Mouse (Mus musculus): ENCODE results near the gene Syce1. TPM values are rescaled to one million over a fixed set of nuclear protein-coding genes. Genes with fewer than 3 reads are reported as not detected.

Gene Syce1
- 0.18 TPM in 1 of 2 replicates, not detected in the other for polyA plus RNA-seq (2014; fragmentation: Nextera tagmentation; extraction: Ambion mirVana)

DNA sequence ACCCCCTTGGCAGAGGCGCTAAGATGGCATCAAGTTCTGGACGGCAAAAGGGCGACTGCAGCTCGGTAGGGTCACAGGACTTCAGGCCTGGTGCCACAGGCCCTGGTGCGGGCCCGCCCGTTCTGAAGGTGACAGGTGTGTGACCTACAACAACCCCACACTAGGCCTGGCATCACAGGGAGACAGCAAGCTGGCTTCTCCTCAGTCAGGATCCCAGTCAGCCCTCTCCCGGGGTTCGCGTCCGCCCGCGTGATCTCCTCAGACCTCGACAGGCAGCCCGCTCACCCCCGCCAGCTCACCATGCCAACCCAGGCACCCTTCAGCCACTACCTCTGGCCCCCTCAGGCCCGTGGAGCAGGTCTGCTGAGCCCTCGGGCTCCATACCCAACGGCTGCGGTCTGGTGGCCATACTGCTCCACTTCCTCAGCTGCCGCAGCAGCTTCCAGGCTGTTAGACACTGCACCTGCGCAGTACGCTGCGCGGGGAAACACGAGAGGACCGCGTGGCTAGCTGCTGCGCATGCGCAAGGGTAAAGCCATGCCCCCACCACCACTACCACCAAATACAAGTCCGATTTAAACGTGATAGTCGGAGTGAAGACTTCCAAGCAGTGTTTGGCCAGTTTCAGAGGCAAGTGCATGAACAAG is at the start of gene Syce1:
Syce1 (minus strand) TSS at position 447 of the 647 bp plus-strand sequence.
- no peak within 1 kb of the TSS for H3K27ac ChIP-seq (replicated peaks; ENCODE audit: low read depth, low read length)
- no peak within 1 kb of the TSS for H3K4me3 ChIP-seq (replicated peaks; ENCODE audit: low read depth, low read length)
- no peak within 1 kb of the TSS for H3K9ac ChIP-seq (replicated peaks; ENCODE audit: low read length)
- no peaks in the 10 kb centered on the region for H3K9me3 ChIP-seq (ENCODE audit: control insufficient read depth, low read length)
- ATAC-seq (ENCODE audit: low FRiP score, low TSS enrichment) (no peak), DNase-seq (no peak)
- H3K27me3 ChIP-seq (ENCODE audit: control insufficient read depth, insufficient read depth, low read length): no peaks in the 10 kb centered on the region
- H3K4me1 ChIP-seq (ENCODE audit: control insufficient read depth, insufficient read depth, low read length): no peaks in the 10 kb centered on the region
- 87% methylated on average over 33 of the region's 33 CpGs for WGBS
- H3K36me3 ChIP-seq (ENCODE audit: control insufficient read depth, insufficient read depth, low read length): no peaks in the 10 kb centered on the region
- H3K4me2 ChIP-seq (ENCODE audit: low read length): no peak within 1 kb of the TSS

DNA sequence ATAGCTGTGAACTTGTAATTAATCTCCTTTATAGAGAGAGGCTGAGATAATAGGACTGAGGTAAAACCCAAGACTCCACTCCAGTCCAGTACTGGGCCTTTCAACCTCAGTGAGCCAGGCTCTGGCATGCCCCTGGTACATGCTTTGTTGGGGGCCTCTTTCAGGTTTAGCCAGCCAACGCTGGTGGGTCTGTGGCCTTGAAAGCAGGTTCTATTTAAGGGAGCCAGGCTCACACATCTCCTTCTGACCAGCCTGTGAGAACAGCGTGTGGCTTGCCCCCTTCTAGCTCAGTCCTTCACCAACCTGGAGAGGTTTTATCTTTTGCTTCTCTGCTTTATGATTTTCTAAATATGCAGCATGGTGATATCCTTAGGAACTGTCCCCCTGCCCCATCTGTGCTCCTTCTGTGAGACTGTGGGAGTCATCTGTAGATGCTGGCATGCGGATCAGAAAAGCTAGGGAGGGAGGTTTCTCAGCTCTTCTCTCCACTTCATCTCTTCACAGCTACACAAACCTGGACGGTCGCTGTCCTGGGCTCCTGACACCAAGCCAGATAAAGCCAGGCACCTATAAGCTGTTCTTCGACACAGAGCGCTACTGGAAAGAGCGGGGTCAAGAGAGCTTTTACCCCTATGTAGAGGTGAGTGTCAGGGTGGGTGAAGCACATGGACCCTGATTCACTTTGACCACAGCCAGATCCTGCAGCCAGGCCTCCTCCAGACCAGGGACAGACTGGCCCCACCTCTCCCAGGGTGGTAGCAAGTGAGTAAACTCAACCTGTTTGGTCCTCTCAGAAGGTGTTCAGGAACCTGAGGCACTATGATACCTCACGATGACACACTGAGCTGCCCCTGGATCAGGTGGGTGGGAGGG is 48.8 kb upstream of the Syce1 start:
- ATAC-seq (ENCODE audit: low FRiP score, low TSS enrichment): no peak
- no peaks in the 10 kb centered on the region for H3K4me1 ChIP-seq (ENCODE audit: control insufficient read depth, insufficient read depth, low read length)
- H3K9me3 ChIP-seq (ENCODE audit: control insufficient read depth, low read length): no peaks in the 10 kb centered on the region
- no peak overlapping the region for H3K9ac ChIP-seq (replicated peaks; ENCODE audit: low read length)
- no peak overlapping the region for H3K4me2 ChIP-seq (ENCODE audit: low read length)
- no peak overlapping the region for H3K27ac ChIP-seq (replicated peaks; ENCODE audit: low read depth, low read length)
- no peak overlapping the region for H3K4me3 ChIP-seq (replicated peaks; ENCODE audit: low read depth, low read length)
- no peaks in the 10 kb centered on the region for H3K27me3 ChIP-seq (ENCODE audit: control insufficient read depth, insufficient read depth, low read length)
- 85% methylated on average over 9 of the region's 9 CpGs for WGBS
- no peak for DNase-seq
- no peaks in the 10 kb centered on the region for H3K36me3 ChIP-seq (ENCODE audit: control insufficient read depth, insufficient read depth, low read length)

DNA sequence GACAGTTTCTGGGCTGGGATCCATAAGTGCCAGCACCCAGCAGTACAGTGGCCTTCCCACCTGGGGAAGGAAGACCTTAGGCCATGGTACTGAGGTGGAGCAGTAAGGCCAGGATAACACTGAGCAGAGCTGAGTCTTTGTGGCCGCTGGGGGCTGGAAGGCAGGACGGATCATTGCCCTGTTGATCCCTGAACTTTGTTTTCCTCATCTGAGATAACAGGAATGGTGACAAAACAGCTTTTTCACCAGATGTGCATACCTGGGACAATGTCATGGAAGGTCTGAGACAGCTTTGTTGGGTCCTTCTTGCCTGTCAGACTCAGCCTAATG is 48.1 kb upstream of the Syce1 start:
- no peak overlapping the region for H3K27ac ChIP-seq (replicated peaks; ENCODE audit: low read depth, low read length)
- H3K4me3 ChIP-seq (replicated peaks; ENCODE audit: low read depth, low read length): no peak overlapping the region
- DNase-seq (no peak), ATAC-seq (ENCODE audit: low FRiP score, low TSS enrichment) (no peak)
- H3K9ac ChIP-seq (replicated peaks; ENCODE audit: low read length): no peak overlapping the region
- 69% methylated on average over 2 of the region's 2 CpGs for WGBS
- H3K4me2 ChIP-seq (ENCODE audit: low read length): no peak overlapping the region
- H3K4me1 ChIP-seq (ENCODE audit: control insufficient read depth, insufficient read depth, low read length): no peaks in the 10 kb centered on the region
- no peaks in the 10 kb centered on the region for H3K9me3 ChIP-seq (ENCODE audit: control insufficient read depth, low read length)
- H3K27me3 ChIP-seq (ENCODE audit: control insufficient read depth, insufficient read depth, low read length): no peaks in the 10 kb centered on the region
- H3K36me3 ChIP-seq (ENCODE audit: control insufficient read depth, insufficient read depth, low read length): no peaks in the 10 kb centered on the region

DNA sequence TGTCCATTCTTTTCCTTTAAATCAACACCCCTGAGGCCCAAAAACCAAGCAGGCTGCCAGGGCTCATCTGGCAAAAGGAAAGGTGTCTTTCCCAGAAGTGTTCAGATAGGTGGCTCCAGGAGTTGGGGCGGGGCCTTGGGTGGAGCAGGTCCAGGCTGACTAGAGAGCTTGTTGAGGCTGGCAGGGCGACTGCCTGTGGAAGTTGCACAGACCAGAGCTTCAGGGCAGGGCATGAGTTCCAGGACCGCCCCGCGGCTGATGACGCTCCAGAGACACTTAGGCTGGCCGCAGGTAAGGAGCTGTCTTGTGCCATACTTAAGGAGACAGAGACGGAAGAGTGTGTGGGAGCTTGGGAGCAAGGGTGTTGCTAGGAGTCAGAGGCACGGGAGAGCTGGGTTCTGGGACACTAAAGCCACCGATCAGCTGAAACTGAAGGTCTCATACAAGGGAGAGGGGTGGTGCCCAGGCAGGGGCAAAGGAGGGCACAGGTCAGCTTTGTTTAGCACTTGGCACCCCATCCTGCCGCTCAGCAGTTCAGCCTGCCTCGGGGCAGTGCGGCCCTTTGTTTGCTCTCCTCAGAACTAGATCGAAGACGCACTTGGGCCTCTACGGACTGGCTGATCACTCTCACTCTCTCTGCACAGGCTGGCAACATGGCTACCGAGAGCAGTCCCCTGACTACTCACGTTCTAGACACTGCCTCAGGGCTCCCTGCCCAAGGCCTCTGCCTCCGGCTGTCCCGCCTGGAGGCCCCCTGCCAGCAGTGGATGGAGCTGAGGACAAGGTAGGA is 47.5 kb upstream of the Syce1 start, which contains the start of gene Urah:
Urah (plus strand) TSS at position 51 of the 790 bp plus-strand sequence.
- Histone ChIP-seq H3K9ac (replicated peaks; ENCODE audit: low read length) (no peak within 1 kb of the TSS), H3K4me1 (ENCODE audit: control insufficient read depth, insufficient read depth, low read length) (no peaks in the 10 kb centered on the region), H3K27ac (replicated peaks; ENCODE audit: low read depth, low read length) (no peak within 1 kb of the TSS), H3K36me3 (ENCODE audit: control insufficient read depth, insufficient read depth, low read length) (no peaks in the 10 kb centered on the region), H3K27me3 (ENCODE audit: control insufficient read depth, insufficient read depth, low read length) (no peaks in the 10 kb centered on the region), H3K4me3 (replicated peaks; ENCODE audit: low read depth, low read length) (no peak within 1 kb of the TSS), H3K9me3 (ENCODE audit: control insufficient read depth, low read length) (no peaks in the 10 kb centered on the region), H3K4me2 (ENCODE audit: low read length) (no peak within 1 kb of the TSS)
- ATAC-seq (ENCODE audit: low FRiP score, low TSS enrichment) (no peak), DNase-seq (no peak)
- WGBS: 49% methylated on average over 20 of the region's 20 CpGs

DNA sequence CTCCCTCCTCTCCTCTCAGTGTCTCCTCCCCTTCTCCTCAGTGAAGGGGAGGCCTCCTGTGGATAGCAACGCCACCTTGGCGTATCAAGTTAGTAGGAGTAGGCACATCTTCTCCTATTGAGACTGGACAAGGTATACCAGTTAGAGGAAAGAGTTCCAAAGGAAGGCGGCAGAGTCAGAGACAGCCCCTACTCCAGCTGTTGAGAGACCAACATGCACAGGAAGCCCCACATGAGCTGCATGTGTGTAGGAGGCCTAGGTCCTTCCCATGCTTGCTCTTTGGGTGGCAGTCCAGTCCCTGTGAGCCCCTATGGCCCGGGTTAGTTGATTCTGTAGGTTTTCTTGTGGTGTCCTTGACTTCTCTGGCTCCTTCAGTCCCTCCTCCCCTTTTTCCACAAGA is 45.7 kb upstream of the Syce1 start:
- Histone ChIP-seq H3K27me3 (ENCODE audit: control insufficient read depth, insufficient read depth, low read length) (no peaks in the 10 kb centered on the region), H3K4me2 (ENCODE audit: low read length) (no peak overlapping the region), H3K4me3 (replicated peaks; ENCODE audit: low read depth, low read length) (no peak overlapping the region), H3K9me3 (ENCODE audit: control insufficient read depth, low read length) (no peaks in the 10 kb centered on the region), H3K27ac (replicated peaks; ENCODE audit: low read depth, low read length) (no peak overlapping the region), H3K9ac (replicated peaks; ENCODE audit: low read length) (no peak overlapping the region), H3K4me1 (ENCODE audit: control insufficient read depth, insufficient read depth, low read length) (no peaks in the 10 kb centered on the region), H3K36me3 (ENCODE audit: control insufficient read depth, insufficient read depth, low read length) (no peaks in the 10 kb centered on the region)
- 83% methylated on average over 4 of the region's 4 CpGs for WGBS
- ATAC-seq (ENCODE audit: low FRiP score, low TSS enrichment): no peak
- no peak for DNase-seq

DNA sequence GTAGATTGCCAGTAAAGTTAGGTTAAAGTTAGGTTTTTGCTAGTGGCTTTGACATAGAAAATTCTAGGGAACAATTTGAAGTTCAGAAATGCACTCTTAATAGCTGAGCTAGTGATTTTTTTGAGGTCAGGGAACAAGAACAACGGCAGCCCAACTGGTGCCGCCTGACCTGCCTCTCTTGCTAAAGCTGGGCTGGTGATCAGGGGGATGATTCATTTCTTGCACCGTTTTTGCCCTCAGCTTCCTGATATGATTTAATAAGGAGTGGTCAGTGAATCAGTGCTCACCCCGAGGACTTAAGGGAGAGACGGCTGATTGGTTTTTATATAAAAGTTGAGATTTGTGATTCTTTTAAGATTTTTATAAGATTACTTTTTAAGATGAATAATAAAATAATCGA is 43.8 kb upstream of the Syce1 start:
- Histone ChIP-seq H3K4me3 (replicated peaks; ENCODE audit: low read depth, low read length) (no peak overlapping the region), H3K9ac (replicated peaks; ENCODE audit: low read length) (no peak overlapping the region), H3K36me3 (ENCODE audit: control insufficient read depth, insufficient read depth, low read length) (no peaks in the 10 kb centered on the region), H3K27me3 (ENCODE audit: control insufficient read depth, insufficient read depth, low read length) (no peaks in the 10 kb centered on the region), H3K9me3 (ENCODE audit: control insufficient read depth, low read length) (no peaks in the 10 kb centered on the region), H3K4me2 (ENCODE audit: low read length) (no peak overlapping the region), H3K27ac (replicated peaks; ENCODE audit: low read depth, low read length) (no peak overlapping the region), H3K4me1 (ENCODE audit: control insufficient read depth, insufficient read depth, low read length) (no peaks in the 10 kb centered on the region)
- DNase-seq: no peak
- no peak for ATAC-seq (ENCODE audit: low FRiP score, low TSS enrichment)
- WGBS: 80% methylated on average over 6 of the region's 6 CpGs

DNA sequence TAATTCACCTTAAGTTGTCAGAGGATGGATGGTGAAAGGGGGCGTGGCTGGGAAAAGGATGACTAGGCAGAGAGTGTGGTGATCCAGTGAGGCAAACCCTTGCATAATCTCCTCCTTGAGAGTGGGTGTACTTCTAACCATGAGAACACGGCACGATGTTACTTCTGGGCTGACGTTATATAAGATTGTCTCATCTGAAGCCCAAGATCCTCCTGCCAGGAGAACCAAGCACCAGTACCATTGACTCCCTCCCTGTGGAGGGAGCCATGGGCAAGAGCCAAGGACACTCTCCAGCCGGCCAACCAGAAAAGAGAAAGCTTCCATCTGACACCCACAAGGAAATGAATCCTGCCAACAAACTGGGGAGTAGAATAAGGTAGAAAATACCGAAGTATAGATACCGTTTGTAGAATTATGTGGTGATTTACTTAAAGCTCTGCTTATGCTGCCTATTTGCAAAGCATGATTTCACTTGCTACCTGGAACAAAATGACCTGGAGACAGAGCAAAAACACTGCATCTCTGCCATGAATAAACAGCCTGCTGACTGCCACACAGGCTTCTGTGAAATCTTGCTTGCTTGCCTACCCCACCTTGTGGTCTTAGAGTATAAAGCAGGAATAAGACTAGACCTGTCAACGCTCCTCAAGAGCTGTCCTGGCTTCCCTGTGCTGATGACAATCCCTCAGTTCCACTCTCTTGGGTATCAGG is 40.7 kb upstream of the Syce1 start:
- H3K27me3 ChIP-seq (ENCODE audit: control insufficient read depth, insufficient read depth, low read length): no peaks in the 10 kb centered on the region
- WGBS: 38% methylated on average over 8 of the region's 8 CpGs
- no peak overlapping the region for H3K9ac ChIP-seq (replicated peaks; ENCODE audit: low read length)
- no peaks in the 10 kb centered on the region for H3K36me3 ChIP-seq (ENCODE audit: control insufficient read depth, insufficient read depth, low read length)
- H3K9me3 ChIP-seq (ENCODE audit: control insufficient read depth, low read length): no peaks in the 10 kb centered on the region
- ATAC-seq (ENCODE audit: low FRiP score, low TSS enrichment) (no peak; the same call in 1 of the 2 replicates), DNase-seq (peak; percentile 78)
- no peak overlapping the region for H3K4me3 ChIP-seq (replicated peaks; ENCODE audit: low read depth, low read length)
- no peaks in the 10 kb centered on the region for H3K4me1 ChIP-seq (ENCODE audit: control insufficient read depth, insufficient read depth, low read length)
- H3K4me2 ChIP-seq (ENCODE audit: low read length): no peak overlapping the region
- no peak overlapping the region for H3K27ac ChIP-seq (replicated peaks; ENCODE audit: low read depth, low read length)

DNA sequence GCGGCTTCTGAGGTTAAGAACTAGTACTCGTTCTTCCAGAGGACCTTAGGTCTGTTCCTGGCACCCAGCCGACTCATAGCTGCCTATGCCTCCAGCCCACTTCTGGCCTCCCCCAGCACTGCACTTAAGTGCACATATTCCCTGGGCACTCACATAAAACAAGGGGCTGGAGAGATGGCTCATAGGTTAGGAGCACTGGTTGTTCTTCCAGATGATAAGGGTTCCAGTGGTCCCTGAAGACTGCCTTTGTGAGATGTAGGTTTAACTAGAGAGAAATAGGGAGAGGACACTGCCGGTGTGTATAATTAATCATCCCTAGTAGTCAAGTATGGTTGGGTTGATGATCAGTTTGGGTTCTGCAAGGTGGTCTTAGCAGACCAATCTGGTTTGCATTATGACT is 35.1 kb upstream of the Syce1 start:
- Histone ChIP-seq H3K36me3 (ENCODE audit: control insufficient read depth, insufficient read depth, low read length) (peaks cover 8% of the 10 kb centered on the region; the same call in 1 of the 2 replicates), H3K4me2 (ENCODE audit: low read length) (no peak overlapping the region), H3K9ac (replicated peaks; ENCODE audit: low read length) (no peak overlapping the region), H3K9me3 (ENCODE audit: control insufficient read depth, low read length) (no peaks in the 10 kb centered on the region), H3K27me3 (ENCODE audit: control insufficient read depth, insufficient read depth, low read length) (no peaks in the 10 kb centered on the region), H3K27ac (replicated peaks; ENCODE audit: low read depth, low read length) (no peak overlapping the region), H3K4me1 (ENCODE audit: control insufficient read depth, insufficient read depth, low read length) (peaks cover 9% of the 10 kb centered on the region; the same call in 1 of the 2 replicates), H3K4me3 (replicated peaks; ENCODE audit: low read depth, low read length) (no peak overlapping the region)
- DNase-seq (no peak), ATAC-seq (ENCODE audit: low FRiP score, low TSS enrichment) (no peak)
- 97% methylated on average over 4 of the region's 4 CpGs for WGBS
